Mouse (Mus musculus): ENCODE results near the gene Sgo1. TPM values are rescaled to one million over a fixed set of nuclear protein-coding genes. Genes with fewer than 3 reads are reported as not detected.
"Not testable (repeated sequence)": the region's sequence is repeated elsewhere in the genome, so short reads cannot be mapped to it uniquely, and the experiment has no call there.

The Sgo1 gene
- polyA plus RNA-seq, 1 experiment from 2014 or later = 56.3 TPM

GRCm38 (mm10) chr17:53664267-53664666 is 24.9 kb downstream of the Sgo1 start:
- no peak overlapping the region for H3K27ac ChIP-seq
- no peak overlapping the region for H3K9ac ChIP-seq
- H3K27me3 ChIP-seq = 0 out of 2 replicates have a peak, but pooled peaks cover 3% of the 10 kb centered on the region
- peaks cover 8% of the 10 kb centered on the region for H3K4me1 ChIP-seq
- ATAC-seq (ENCODE audit: low FRiP score) = no peak
- H3K9me3 ChIP-seq = no peaks in the 10 kb centered on the region
- peaks cover 27% of the 10 kb centered on the region for H3K36me3 ChIP-seq (replicated peaks)
- 92% methylated on average over 3 of the region's 3 CpGs for WGBS
- no peak overlapping the region for H3K4me2 ChIP-seq
- H3K4me3 ChIP-seq (replicated peaks) = no peak overlapping the region

DNA sequence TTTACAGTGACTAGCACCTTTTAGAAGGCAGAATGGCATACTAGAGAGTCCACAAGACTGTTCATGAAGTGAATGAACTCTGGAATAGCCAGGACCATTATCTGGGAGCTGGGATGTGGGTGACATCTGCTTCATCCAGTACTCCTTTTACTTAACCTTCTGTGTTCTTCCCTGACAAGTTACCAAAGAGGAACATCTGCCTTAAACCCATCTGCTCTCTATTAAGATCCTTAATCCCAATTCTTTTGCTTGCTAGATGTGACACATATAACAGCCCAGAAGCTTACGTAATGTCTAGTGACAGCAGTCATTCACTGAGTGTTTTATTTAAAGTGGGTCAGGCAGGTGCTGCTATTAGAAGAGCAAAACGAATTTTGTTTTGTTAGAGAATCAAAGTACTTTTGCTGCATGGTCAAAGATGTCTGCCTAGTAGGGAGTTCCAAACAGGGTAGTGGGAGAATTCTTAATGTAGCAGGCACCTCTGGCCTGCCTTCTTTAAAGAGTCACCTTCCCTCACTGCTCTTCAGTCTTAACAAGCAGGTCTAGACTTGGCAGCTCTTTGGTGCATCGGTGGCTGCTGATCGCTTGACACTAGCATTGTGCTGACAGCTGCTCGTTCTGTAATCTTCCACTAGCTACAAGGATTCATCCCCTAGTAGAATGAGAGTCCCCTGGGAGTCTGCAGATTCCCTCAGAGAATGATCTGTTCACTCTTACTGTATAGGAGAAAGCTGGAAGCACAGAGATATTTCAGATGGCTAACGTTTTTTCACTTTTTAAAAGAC is 27.9 kb downstream of the Sgo1 start:
- ATAC-seq (ENCODE audit: low FRiP score) = no peak
- H3K9me3 ChIP-seq = no peaks in the 10 kb centered on the region
- H3K4me3 ChIP-seq (replicated peaks) = no peak overlapping the region
- no peak overlapping the region for H3K27ac ChIP-seq
- H3K4me1 ChIP-seq = peaks cover 16% of the 10 kb centered on the region
- WGBS = 81% methylated on average over 6 of the region's 6 CpGs
- H3K27me3 ChIP-seq = 0 out of 2 replicates have a peak, but pooled peaks cover 3% of the 10 kb centered on the region
- no peak overlapping the region for H3K4me2 ChIP-seq
- 0 out of 2 replicates have a peak, but pooled peaks cover 11% of the 10 kb centered on the region for H3K36me3 ChIP-seq (replicated peaks)
- no peak overlapping the region for H3K9ac ChIP-seq

DNA sequence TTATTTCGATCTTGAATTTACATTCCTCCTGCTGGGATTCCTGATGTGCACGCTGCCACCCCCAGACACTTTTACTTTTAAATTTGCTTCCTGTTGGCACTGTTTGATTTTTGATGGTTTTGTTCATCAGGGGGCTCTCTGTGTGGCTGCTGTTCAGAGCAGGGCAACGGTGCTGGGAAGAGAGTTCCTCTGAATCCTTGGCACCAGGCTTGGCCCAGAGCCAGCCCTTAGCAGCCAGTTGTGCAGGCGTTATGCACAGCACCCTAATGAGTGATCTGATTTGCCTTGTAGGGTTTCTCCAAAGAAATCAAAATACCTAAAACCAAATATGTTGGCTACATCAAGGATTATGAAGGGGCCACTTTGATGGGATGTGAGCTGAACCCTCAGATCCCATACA is 29.4 kb downstream of the Sgo1 start:
- no peaks in the 10 kb centered on the region for H3K9me3 ChIP-seq
- H3K9ac ChIP-seq = no peak overlapping the region
- 56% methylated on average over 4 of the region's 4 CpGs for WGBS
- H3K4me2 ChIP-seq = no peak overlapping the region
- 0 out of 2 replicates have a peak, but pooled peaks cover 3% of the 10 kb centered on the region for H3K27me3 ChIP-seq
- H3K4me1 ChIP-seq = peaks cover 16% of the 10 kb centered on the region
- H3K36me3 ChIP-seq (replicated peaks) = peaks cover 10% of the 10 kb centered on the region; the same call in 1 of the 2 replicates
- H3K27ac ChIP-seq = 0 out of 2 replicates have a peak overlapping the region, but pooled peaks have one; percentile 42
- no peak overlapping the region for H3K4me3 ChIP-seq (replicated peaks)
- peak; percentile 64; the same call in 1 of the 2 replicates for ATAC-seq (ENCODE audit: low FRiP score)

DNA sequence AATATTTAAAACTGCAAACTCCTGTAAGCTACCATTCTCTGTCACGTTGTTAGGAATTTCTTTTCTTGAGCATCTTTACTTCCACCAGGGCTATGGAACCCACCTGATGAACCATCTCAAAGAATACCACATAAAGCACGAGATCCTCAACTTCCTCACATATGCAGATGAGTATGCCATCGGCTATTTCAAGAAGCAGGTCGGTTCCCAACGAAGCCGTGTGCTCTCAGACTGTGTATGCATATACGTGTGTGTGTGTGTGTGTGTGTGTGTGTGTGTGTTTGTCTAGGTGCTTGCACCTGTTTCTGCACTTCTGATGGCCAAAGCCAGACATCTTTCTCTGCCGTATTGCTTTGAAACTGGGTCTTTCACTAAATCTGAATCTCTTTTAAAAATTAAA is 29.9 kb downstream of the Sgo1 start:
- Histone ChIP-seq H3K9ac (no peak overlapping the region), H3K4me2 (no peak overlapping the region), H3K27ac (no peak overlapping the region), H3K27me3 (0 out of 2 replicates have a peak, but pooled peaks cover 3% of the 10 kb centered on the region), H3K4me3 (replicated peaks) (no peak overlapping the region), H3K9me3 (no peaks in the 10 kb centered on the region), H3K4me1 (peaks cover 16% of the 10 kb centered on the region), H3K36me3 (replicated peaks) (peaks cover 15% of the 10 kb centered on the region; the same call in 1 of the 2 replicates)
- ATAC-seq (ENCODE audit: low FRiP score) = no peak
- WGBS = 68% methylated on average over 8 of the region's 8 CpGs

- Histone ChIP-seq H3K36me3 (replicated peaks) (peaks cover 15% of the 10 kb centered on the region; the same call in 1 of the 2 replicates), H3K9ac (no peak overlapping the region), H3K27ac (no peak overlapping the region), H3K4me3 (replicated peaks) (no peak overlapping the region), H3K4me1 (peaks cover 16% of the 10 kb centered on the region), H3K9me3 (no peaks in the 10 kb centered on the region), H3K4me2 (no peak overlapping the region), H3K27me3 (0 out of 2 replicates have a peak, but pooled peaks cover 3% of the 10 kb centered on the region)
- 74% methylated on average over 2 of the region's 2 CpGs for WGBS
- ATAC-seq (ENCODE audit: low FRiP score) = peak; percentile 66; the same call in 1 of the 2 replicates
These were observed 30.5 kb downstream of the Sgo1 start for GRCm38 (mm10) chr17:53658668-53659067.

DNA sequence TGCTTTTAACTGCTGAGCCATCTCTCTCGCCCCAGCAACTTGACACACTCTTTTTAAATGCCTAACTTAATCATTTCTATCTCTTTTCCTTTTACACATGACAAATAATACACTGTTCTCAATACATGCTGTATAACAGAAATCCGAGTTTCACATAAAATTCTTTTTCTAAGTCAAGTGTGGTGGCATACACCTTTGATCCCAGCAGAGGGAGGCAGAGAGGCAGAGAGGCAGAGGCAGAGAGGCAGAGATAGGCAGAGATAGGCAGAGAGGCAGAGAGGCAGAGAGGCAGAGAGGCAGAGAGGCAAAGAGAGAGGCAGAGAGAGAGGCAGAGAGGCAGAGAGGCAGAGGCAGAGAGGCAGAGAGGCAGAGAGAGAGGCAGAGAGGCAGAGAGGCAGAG is 31.7 kb downstream of the Sgo1 start:
- H3K27ac ChIP-seq; ATAC-seq (ENCODE audit: low FRiP score); H3K9me3 ChIP-seq; H3K4me3 ChIP-seq (replicated peaks); H3K9ac ChIP-seq; H3K4me2 ChIP-seq; H3K27me3 ChIP-seq: not testable (repeated sequence)
- Histone ChIP-seq H3K36me3 (replicated peaks) (peaks cover 20% of the 10 kb centered on the region; the same call in 1 of the 2 replicates), H3K4me1 (peaks cover 16% of the 10 kb centered on the region)
- 69% methylated on average over 2 of the region's 2 CpGs for WGBS

DNA sequence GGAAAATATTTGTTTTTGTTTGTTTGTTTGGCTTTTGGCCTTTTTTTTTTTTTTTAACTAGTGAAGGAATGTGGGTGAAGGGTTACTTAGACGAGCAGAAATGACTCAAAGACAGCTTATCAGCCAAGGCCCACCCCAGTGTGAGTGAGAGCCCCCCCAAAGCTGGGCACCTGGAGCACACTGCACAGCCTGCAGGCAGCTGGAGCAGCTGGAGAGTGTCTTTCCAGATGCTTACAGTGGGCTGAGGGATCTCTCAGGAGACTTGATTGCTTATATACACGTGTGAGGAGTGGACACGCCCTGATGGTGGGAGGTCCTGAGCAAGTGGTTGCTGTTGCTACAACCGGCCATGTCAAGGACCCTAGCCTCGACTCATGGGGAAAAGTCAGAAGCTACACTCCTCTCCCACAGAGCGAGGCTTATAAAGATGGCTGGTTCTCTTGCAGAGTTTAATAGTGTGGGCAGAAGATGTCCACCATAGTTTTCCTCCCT is 32.7 kb downstream of the Sgo1 start:
- 80% methylated on average over 6 of the region's 6 CpGs for WGBS
- Histone ChIP-seq H3K36me3 (replicated peaks) (peaks cover 20% of the 10 kb centered on the region; the same call in 1 of the 2 replicates), H3K27ac (no peak overlapping the region), H3K27me3 (no peaks in the 10 kb centered on the region), H3K4me2 (no peak overlapping the region), H3K9me3 (no peaks in the 10 kb centered on the region), H3K9ac (no peak overlapping the region), H3K4me1 (peaks cover 16% of the 10 kb centered on the region), H3K4me3 (replicated peaks) (no peak overlapping the region)
- no peak for ATAC-seq (ENCODE audit: low FRiP score)

DNA sequence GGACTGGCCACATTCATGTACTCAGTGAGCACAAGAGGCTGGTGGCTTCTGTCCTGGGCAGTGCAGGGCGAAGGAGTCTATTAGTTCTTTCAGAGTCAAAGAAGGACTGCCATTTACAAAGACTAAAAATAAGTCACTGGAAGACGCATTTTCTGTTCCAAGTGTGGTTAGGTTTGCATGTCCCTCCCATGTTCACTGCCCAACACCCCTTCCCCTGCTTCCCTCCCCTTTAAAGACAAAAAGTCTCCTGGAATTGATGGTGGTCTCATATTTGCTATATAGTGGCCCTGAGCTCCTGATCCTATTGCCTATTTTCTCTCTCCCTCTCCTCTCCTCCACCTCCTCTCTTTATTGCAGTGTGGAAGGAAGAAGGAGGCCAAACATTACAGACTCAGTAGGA is 33.2 kb downstream of the Sgo1 start:
- H3K4me2 ChIP-seq = no peak overlapping the region
- H3K4me3 ChIP-seq (replicated peaks) = no peak overlapping the region
- no peak overlapping the region for H3K27ac ChIP-seq
- no peaks in the 10 kb centered on the region for H3K9me3 ChIP-seq
- no peak overlapping the region for H3K9ac ChIP-seq
- H3K27me3 ChIP-seq = no peaks in the 10 kb centered on the region
- ATAC-seq (ENCODE audit: low FRiP score) = no peak
- H3K4me1 ChIP-seq = peaks cover 16% of the 10 kb centered on the region
- H3K36me3 ChIP-seq (replicated peaks) = peaks cover 20% of the 10 kb centered on the region; the same call in 1 of the 2 replicates
- WGBS = 92% methylated on average over 2 of the region's 2 CpGs

- no peak for ATAC-seq (ENCODE audit: low FRiP score)
- H3K4me3 ChIP-seq (replicated peaks) = no peak overlapping the region
- WGBS = 96% methylated on average over 6 of the region's 6 CpGs
- no peak overlapping the region for H3K9ac ChIP-seq
- no peaks in the 10 kb centered on the region for H3K9me3 ChIP-seq
- H3K4me2 ChIP-seq = no peak overlapping the region
- H3K27ac ChIP-seq = no peak overlapping the region
- no peaks in the 10 kb centered on the region for H3K27me3 ChIP-seq
- peaks cover 19% of the 10 kb centered on the region; the same call in 1 of the 2 replicates for H3K36me3 ChIP-seq (replicated peaks)
- peaks cover 16% of the 10 kb centered on the region for H3K4me1 ChIP-seq
These were observed 34.1 kb downstream of the Sgo1 start for GRCm38 (mm10) chr17:53655081-53655480.

DNA sequence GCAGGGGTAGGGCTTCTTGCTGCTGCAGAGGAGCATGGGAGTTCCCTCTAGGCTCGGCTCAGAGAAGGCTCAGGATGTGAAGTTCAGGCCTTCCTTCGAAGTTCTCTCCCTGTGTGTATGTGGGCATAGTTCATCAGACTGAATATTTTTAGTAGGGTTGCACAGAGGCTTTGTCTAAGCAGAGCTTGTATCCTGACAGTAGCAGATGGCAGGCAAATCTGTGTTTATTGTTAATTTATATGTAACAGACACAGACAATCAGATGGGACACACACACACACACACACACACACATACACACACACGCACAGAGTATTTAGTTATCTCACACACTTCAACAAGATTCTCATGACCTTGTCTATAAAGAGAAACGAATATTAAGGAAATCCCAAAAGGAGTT is 34.5 kb downstream of the Sgo1 start:
- Histone ChIP-seq H3K27ac (no peak overlapping the region), H3K4me3 (replicated peaks) (no peak overlapping the region), H3K36me3 (replicated peaks) (peaks cover 17% of the 10 kb centered on the region; the same call in 1 of the 2 replicates), H3K9ac (no peak overlapping the region), H3K27me3 (no peaks in the 10 kb centered on the region), H3K4me2 (no peak overlapping the region), H3K9me3 (no peaks in the 10 kb centered on the region), H3K4me1 (peaks cover 12% of the 10 kb centered on the region)
- ATAC-seq (ENCODE audit: low FRiP score) = no peak
- WGBS = 89% methylated on average over 4 of the region's 4 CpGs

DNA sequence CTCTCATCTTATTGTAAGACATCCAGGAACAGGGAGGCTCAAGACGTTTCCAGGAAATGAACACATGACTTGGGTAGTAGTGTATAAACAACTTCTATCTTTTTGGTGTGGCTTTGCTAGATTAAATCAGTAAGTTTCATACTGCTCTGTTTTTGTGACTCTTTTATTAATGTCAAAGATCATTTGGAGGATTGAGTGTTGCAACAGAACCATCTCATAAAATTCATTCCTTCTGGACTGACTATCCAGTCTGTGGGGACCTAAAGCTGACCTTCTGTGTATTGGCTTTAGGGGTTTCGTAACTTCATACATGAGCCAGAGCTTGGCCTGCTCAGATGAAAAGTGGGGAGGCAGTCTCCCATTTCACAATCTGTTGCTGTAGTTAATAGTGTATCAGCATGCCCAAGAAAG is 38.9 kb downstream of the Sgo1 start:
- H3K36me3 ChIP-seq (replicated peaks) = peaks cover 22% of the 10 kb centered on the region
- 77% methylated on average over 2 of the region's 2 CpGs for WGBS
- no peak overlapping the region for H3K4me2 ChIP-seq
- no peak overlapping the region for H3K27ac ChIP-seq
- H3K4me1 ChIP-seq = no peaks in the 10 kb centered on the region; the same call in 1 of the 2 replicates
- no peak overlapping the region for H3K4me3 ChIP-seq (replicated peaks)
- H3K9me3 ChIP-seq = no peaks in the 10 kb centered on the region
- no peaks in the 10 kb centered on the region for H3K27me3 ChIP-seq
- ATAC-seq (ENCODE audit: low FRiP score) = no peak
- H3K9ac ChIP-seq = no peak overlapping the region

- Histone ChIP-seq H3K9ac (no peak overlapping the region), H3K36me3 (replicated peaks) (peaks cover 34% of the 10 kb centered on the region), H3K4me2 (no peak overlapping the region), H3K27ac (no peak overlapping the region), H3K4me3 (replicated peaks) (no peak overlapping the region), H3K9me3 (no peaks in the 10 kb centered on the region), H3K27me3 (no peaks in the 10 kb centered on the region), H3K4me1 (no peaks in the 10 kb centered on the region)
- no peak for ATAC-seq (ENCODE audit: low FRiP score)
- WGBS = 84% methylated on average over 4 of the region's 4 CpGs
These were observed 45.8 kb downstream of the Sgo1 start for GRCm38 (mm10) chr17:53643360-53643759.

Measured in forebrain, embryonic 12.5 days (tissue).